Mouse (Mus musculus): ENCODE results near the gene Tmem38b.

The Tmem38b gene

DNA sequence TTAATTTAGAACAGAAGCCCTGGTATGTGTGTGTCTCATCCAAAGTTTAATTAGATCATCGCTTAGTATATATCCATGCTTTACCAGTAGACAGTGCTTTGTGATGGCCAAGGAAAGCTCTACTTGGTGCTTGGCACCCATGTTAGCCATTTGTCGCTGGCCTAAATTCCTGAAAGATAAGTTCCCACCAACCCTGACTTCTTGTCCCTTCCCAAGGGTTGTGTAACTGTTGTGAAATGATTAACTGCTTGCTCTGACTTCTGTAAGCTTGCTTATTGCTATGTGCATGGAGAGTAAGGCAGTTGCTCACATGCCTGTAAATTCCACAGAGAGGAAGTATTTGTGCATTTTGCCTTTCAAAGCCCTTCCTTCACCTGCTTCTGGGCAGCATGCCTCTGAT is 4.7 kb downstream of the Tmem38b start:
- DNase-seq, result peak; percentile 23

DNA sequence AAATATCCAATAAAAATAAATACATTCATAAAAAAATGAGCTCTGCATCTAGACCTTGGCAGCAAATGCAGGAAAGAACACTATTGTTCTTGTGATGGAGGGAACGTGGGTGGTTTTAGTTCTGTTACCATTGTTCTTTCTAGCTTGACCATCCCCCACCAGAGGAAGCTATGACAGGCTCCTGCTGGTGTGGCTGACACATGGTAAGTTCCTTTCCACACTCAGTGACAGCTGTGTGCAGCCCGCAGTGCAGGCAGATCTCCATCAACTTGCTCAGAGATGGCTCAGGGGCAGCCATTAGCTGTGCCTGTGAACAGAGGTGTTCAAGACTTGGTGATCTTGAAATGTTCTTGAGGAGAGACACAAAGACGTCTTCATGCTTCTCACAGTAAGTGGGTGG is 6.5 kb downstream of the Tmem38b start:
- no peak for DNase-seq

DNA sequence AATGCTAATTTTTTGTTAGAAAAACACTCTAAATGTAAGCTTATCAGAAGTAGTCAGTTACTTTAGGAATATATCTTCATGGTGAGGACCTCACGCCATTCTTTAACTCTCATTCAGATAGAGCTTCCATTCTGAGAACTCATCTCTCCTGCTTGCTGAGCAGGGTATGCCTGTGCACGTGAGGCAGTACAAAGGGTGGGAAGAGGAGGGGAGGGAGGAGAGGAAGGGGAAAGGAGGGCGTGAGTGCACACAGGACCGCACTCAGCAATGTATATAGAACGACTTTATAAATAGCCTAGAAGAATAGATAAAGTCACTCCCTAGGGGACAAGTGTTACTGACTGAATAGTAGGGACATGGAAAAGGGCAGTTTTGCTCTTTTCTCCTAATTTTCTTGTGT is 11.1 kb downstream of the Tmem38b start:
- DNase-seq, result no peak

- no peak for DNase-seq
Observed at GRCm38 (mm10) chr4:53840158-53840870, 14.5 kb downstream of the Tmem38b start.

DNA sequence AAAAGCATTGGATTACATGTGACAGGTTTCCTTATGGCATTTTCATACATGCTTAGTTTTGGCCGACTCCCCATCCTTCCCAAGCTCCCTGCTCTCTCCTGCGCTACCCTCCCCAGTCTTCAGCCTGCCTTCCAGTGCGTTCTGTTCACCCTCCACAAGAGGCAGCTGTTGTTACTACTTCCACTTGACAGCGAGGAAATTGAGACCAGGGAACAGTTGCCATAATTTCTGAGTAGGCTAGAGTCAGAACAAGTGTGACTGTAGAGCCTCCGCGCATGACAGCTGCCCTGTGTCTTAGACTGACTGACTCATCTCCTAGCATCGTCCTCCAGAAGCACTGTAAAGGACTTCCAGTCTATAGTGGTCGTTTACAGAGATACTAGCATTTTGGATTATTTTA is 17.7 kb downstream of the Tmem38b start:
- DNase-seq, result no peak

DNA sequence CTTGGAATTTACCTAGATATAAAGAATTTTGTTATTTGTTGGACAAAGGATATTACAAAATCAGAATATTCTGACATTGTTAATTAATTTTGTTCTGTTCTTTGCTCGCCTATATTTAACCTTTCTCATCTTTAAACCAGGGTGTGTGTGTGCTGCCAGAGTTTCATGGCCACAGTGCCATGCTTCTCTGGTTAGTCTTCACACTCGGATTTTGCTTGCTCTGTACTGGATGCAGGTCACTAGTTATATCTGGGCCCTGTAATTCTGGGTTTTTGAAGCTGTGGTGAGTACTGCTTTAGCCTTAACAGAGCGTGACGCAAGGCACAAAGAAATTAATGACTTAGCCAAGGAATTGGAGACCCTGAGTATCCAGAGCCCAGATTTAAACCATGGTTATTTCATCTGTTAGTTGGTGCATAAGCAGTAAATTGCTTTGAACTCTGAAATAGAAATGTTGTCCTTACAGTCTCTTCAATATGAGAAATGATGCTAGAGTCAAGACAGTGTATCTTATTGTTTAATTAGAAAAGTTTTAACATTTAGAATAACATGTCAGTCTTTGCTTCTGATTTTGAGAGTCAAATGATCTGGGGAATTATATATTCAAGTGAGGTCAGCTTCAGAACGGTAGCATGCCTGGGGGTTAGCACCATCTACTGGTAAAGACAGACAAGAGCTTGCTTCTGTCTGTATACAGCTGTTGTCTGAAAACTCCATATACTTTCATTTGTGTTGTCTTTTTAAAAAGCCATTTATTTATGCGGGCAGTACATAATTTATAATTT is 19.2 kb downstream of the Tmem38b start:
- DNase-seq, result no peak

GRCm38 (mm10) chr4:53845656-53846055 is 19.8 kb downstream of the Tmem38b start:
- DNase-seq, result no peak

DNA sequence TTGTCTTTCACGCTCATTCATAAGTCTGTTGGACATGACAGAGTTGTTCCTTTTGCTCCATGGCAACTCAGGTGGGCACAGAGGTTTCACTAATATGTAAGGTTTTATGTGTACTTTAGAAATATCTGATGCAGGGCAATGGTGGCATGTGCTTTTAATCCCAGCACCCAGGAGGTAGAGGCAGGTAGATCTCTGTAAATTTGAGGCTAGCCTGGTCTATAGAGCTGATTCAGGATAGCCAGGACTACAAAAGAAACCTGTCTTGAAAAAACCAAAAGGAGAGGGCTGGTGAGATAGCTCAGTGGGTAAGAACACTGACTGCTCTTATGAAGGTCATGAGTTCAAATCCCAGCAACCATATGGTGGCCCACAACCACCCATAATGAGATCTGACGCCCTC is 20.5 kb downstream of the Tmem38b start:
- DNase-seq, result no peak

DNA sequence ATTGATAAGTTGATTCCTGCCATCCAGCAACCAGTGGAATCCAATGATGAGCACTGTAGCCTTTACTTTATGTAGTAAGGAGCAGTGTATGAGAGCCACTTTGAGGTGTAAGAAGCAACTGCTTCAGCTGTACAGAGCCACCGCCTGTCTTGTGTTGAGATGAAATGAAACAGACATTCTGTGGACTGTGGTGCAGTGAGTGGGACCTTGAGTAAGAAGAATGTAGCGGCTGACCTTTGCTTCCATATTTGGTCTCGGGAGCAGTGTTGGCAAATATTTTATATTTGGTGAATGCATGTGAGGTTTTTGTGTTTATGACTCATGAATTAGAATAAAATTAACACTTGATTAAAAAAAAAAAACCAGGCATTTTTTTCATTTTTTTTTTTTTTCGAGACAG is 21.7 kb downstream of the Tmem38b start:
- DNase-seq, result no peak

GRCm38 (mm10) chr4:53848308-53848707 is 22.5 kb downstream of the Tmem38b start:
- no peak for DNase-seq

- no peak for DNase-seq
Observed at GRCm38 (mm10) chr4:53848816-53849215, 23.0 kb downstream of the Tmem38b start.

DNA sequence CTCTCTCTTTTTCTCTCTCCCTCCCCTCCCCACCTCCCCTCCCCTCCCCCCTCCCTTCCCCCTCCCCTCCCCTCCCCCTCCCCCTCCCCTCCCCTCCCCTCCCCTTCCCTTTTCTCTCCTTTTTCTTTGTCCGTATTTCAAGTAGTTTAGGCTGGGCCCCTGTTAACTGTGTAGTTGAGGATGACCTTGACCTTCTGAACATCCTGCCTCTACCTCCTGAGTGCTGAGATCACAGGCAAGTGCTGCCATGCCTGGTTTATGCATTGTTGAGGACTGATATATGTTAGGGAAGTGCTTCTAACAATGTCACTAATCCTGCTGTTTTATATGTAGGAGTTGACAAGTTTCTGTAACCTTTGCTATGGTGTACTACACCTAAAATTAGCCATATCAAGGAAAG is 24.0 kb downstream of the Tmem38b start:
- DNase-seq, result no peak

- no peak for DNase-seq
Observed at GRCm38 (mm10) chr4:53853333-53853732, 27.5 kb downstream of the Tmem38b start.

- no peak for DNase-seq
Observed at GRCm38 (mm10) chr4:53859944-53860343, 34.1 kb downstream of the Tmem38b start.

- DNase-seq, result no peak
Observed at GRCm38 (mm10) chr4:53862101-53862500, 36.3 kb downstream of the Tmem38b start.

DNA sequence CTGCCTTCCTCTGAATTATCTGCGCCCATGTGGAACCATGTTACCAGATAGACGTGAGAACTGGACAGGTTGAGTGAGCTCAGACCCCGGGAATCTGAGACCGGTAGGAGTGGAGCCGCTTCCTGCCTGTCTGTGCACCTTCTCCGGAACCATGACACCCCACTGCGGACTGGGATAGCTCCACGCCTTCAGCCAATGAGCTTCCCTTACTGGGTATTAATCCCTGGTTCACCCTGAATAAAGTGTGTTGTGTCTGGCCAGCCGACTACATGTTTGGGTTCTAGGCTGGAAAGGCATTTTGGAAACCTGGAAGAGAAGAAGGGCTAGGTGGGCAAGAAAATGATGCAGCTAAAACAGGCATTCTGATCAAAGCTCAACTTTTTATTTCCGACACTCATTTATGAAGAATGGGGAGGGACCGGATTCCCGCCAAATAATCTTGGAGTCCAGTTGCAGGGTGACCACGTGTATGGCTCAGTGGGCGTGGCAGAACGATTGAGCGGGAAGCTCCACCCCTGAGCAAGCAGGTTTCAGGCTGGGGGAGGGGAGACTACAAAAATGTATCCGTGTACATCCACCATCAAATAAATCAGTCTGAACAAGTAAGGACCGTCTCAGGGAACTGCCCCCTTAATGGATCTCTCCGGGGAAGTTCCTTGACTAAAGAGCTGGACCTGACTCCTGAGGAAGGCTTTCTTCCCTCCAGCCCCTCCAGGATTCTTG is 38.4 kb downstream of the Tmem38b start:
- no peak for DNase-seq

DNA sequence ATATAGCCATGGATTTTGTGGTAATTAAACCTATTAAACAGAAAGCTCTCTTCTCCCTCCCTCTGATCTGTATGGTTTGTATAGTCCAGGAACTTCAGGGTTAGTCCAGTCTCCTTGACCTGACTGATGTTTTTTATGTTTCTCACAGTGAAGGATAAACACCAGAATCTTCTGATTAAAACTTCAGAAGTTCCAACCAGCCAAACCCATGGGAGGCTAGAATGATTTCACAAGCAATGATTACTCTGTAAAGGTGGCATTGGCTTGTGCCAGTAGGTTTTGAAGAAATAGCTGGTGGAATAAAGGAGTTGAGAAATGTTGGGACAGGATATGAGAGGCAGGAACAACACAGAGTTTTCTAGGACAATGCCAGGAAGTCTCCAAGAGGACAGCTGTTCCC is 40.6 kb downstream of the Tmem38b start:
- no peak for DNase-seq

GRCm38 (mm10) chr4:53878542-53879417 is 52.9 kb downstream of the Tmem38b start:
- DNase-seq, result no peak

DNA sequence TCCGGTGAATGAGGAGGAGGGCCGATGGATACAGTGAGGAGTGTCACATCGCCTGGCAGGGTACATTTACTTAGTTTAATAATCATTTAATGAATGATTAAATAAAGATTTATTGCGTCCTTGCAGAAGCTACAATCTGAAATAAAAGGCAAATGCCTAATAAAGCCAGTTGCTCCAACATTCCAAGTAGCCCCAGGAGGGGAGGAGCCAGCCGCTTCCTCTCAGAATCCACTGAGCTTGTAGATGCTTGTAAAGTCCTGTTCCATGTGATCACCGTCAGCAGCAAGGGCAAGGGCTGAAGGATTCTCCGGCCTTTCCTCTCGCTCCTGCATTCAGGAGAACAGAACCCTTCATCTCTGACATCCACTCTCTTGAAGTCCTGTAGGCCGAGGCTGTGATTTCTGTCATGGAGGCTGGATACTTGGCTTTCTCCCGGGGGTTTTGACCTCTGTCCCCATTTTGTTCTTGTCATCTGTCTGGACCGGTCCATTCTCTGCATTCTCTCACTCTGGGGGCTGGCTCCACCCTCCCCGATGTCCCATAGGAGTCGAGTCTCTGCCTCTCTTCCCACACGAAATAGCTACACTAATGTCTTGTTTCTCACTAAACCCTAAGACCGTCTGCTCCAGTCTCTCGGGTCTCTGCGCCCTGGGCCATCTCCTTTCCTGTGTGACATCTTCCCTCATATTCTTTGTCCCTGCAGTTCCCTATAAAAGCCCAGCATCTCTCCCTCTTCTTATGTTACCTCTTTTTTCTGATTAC is 57.3 kb downstream of the Tmem38b start:
- DNase-seq, result no peak

DNA sequence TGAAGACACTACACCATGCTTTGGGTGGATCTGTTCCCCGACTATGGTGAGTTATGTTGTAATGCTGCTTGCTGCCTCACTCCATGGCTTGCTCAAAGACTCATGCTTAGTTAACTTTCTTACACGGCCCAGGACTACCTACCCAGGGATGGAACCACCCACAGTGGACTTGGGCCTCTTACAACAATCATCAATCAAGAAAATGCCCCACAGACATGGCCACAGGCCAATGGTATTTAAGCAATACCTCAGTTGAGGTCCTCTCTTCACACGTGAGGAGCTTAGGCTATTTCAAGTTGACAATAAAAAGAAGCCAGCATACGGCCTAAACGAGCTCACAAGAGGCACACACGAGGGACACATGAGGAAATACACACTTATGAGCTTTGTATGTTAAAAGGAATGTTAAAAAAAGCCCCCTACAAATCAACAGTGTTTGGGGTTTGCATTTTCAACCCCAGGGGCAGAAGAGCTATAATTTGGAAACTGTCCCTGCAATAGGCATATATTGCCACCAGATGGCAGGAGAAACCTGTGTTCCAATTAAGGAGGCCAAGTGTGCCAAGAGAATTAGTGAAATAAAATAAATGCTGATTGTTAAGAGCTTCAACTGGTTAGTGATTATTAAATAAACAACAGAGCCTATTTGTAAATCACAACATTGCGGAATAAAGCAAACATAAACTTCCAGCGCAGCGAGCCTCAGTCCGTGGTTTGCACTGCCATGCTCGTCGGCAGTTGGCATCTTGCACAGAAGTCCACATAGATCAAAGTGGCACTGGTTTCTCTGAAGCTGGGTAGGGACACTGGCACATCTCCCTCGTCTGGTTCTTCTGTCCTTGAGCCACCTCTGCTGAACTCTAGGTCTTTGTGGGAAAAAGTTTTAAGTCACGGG is 58.8 kb downstream of the Tmem38b start:
- DNase-seq, result peak; percentile 17

Data from kidney, adult 11 months (tissue).